Mouse (Mus musculus): ENCODE results near the gene Pafah2. TPM values are rescaled to one million over a fixed set of nuclear protein-coding genes. Genes with fewer than 3 reads are reported as not detected.

The Pafah2 gene
- polyA plus RNA-seq, 1 experiment from 2014 or later = 8.8 TPM

DNA sequence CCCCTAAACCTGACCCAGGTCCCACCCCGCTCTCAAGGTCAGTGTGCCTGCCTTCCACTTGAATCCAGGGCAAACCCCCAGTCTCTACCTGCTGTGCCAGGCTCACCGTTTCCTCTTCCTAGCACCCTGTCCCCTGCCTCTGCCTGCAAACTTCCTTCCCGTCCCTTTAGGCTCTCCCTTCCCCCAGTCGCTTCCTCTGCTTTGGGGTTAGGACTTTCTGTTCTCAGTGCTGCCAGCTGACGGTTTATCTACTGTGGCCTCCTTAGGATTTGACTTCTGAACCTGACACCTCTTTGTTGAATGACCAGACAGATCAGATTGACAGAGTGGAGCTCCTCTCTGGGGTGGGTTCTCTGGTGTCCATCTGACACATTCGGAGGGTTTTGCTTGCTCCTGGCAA lies 59.2 kb downstream of the Pafah2 start:
- no peak for ATAC-seq
- Histone ChIP-seq H3K4me1 (ENCODE audit: control insufficient read depth, insufficient read depth, low read length) (peaks cover 26% of the 10 kb centered on the region), H3K9me3 (replicated peaks; ENCODE audit: control insufficient read depth, low read length, poor library complexity, severe bottlenecking) (no peaks in the 10 kb centered on the region), H3K4me3 (ENCODE audit: low read depth, low read length) (no peak overlapping the region), H3K27ac (ENCODE audit: low read length) (no peak overlapping the region), H3K9ac (ENCODE audit: low read depth, low read length) (no peak overlapping the region), H3K27me3 (ENCODE audit: control insufficient read depth, insufficient read depth, low read depth, low read length) (no peaks in the 10 kb centered on the region), H3K4me2 (ENCODE audit: low read length) (no peak overlapping the region), H3K36me3 (ENCODE audit: control insufficient read depth, insufficient read depth, low read length) (no peaks in the 10 kb centered on the region)
- WGBS = 52% methylated on average over 6 of the region's 6 CpGs

DNA sequence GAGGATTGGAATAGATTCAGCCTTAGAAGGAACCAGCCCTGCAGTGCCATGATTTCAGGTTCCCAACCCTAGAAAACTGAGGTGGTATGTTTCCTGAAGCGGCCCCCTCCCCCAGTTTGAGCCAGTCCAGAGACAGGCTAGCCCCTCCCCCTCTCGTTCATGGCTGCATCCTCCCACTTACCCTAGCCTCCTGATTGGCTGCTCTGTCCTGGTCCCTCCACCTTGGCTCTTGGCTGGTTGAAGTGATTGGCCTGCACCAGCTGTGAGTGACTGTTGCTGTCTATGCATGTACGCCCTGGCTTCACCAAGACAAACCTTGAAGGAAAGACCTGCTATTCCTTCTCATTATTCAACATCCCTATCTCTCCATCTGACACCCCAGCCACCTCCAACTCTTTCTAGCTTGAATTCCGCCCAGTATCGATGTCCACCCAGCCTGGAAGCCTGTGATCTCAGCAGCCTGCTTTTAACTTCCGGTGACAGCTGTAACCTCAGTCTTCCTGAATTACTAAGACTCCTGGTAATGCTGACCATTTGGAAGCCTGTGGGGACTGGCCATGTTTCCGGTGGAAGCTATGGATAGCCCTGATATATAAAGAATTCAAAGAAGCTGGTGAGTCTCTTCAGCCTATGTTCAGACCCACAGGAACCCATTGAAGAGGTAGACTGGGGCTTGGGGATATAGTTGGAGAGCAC lies 61.2 kb downstream of the Pafah2 start:
- Histone ChIP-seq H3K36me3 (ENCODE audit: control insufficient read depth, insufficient read depth, low read length) (no peaks in the 10 kb centered on the region), H3K4me3 (ENCODE audit: low read depth, low read length) (no peak overlapping the region), H3K27ac (ENCODE audit: low read length) (no peak overlapping the region), H3K4me1 (ENCODE audit: control insufficient read depth, insufficient read depth, low read length) (peaks cover 9% of the 10 kb centered on the region; the same call in 1 of the 2 replicates), H3K4me2 (ENCODE audit: low read length) (no peak overlapping the region), H3K9me3 (replicated peaks; ENCODE audit: control insufficient read depth, low read length, poor library complexity, severe bottlenecking) (no peaks in the 10 kb centered on the region), H3K27me3 (ENCODE audit: control insufficient read depth, insufficient read depth, low read depth, low read length) (no peaks in the 10 kb centered on the region), H3K9ac (ENCODE audit: low read depth, low read length) (no peak overlapping the region)
- no peak for ATAC-seq
- 67% methylated on average over 7 of the region's 7 CpGs for WGBS

GRCm38 (mm10) chr4:134458856-134459255 lies 62.7 kb downstream of the Pafah2 start:
- ATAC-seq = no peak
- no peak overlapping the region for H3K4me3 ChIP-seq (ENCODE audit: low read depth, low read length)
- H3K4me2 ChIP-seq (ENCODE audit: low read length) = no peak overlapping the region
- H3K27ac ChIP-seq (ENCODE audit: low read length) = no peak overlapping the region
- no peaks in the 10 kb centered on the region for H3K36me3 ChIP-seq (ENCODE audit: control insufficient read depth, insufficient read depth, low read length)
- 78% methylated on average over 5 of the region's 5 CpGs for WGBS
- no peak overlapping the region for H3K9ac ChIP-seq (ENCODE audit: low read depth, low read length)
- H3K27me3 ChIP-seq (ENCODE audit: control insufficient read depth, insufficient read depth, low read depth, low read length) = no peaks in the 10 kb centered on the region
- H3K9me3 ChIP-seq (replicated peaks; ENCODE audit: control insufficient read depth, low read length, poor library complexity, severe bottlenecking) = no peaks in the 10 kb centered on the region
- H3K4me1 ChIP-seq (ENCODE audit: control insufficient read depth, insufficient read depth, low read length) = peaks cover 2% of the 10 kb centered on the region; the same call in 1 of the 2 replicates

DNA sequence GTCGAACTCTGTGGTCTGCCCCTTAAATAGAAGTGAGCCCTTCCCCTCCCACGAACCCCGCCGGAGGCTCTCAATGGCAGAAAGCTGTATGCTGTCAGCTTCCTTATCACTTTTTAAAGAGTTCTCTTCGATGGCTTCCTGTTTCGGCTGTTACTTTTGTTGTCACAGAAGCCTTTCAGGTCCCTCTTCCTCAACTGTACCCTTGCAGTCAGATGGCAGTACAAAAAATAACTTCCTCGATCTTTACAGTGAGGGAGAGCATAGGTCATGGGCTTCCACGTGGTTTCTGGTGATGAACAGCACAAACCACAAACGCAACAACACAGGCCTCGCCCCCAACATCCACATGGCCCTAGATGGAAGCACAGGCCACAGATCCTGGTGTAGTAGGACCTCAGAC lies 64.2 kb downstream of the Pafah2 start:
- no peaks in the 10 kb centered on the region for H3K27me3 ChIP-seq (ENCODE audit: control insufficient read depth, insufficient read depth, low read depth, low read length)
- no peak overlapping the region for H3K27ac ChIP-seq (ENCODE audit: low read length)
- peaks cover 6% of the 10 kb centered on the region; the same call in 1 of the 2 replicates for H3K4me1 ChIP-seq (ENCODE audit: control insufficient read depth, insufficient read depth, low read length)
- H3K9ac ChIP-seq (ENCODE audit: low read depth, low read length) = no peak overlapping the region
- no peaks in the 10 kb centered on the region for H3K36me3 ChIP-seq (ENCODE audit: control insufficient read depth, insufficient read depth, low read length)
- WGBS = 91% methylated on average over 10 of the region's 10 CpGs
- no peaks in the 10 kb centered on the region for H3K9me3 ChIP-seq (replicated peaks; ENCODE audit: control insufficient read depth, low read length, poor library complexity, severe bottlenecking)
- ATAC-seq = no peak
- no peak overlapping the region for H3K4me3 ChIP-seq (ENCODE audit: low read depth, low read length)
- H3K4me2 ChIP-seq (ENCODE audit: low read length) = no peak overlapping the region

GRCm38 (mm10) chr4:134461252-134461651 lies 65.1 kb downstream of the Pafah2 start:
- Histone ChIP-seq H3K9ac (ENCODE audit: low read depth, low read length) (no peak overlapping the region), H3K27me3 (ENCODE audit: control insufficient read depth, insufficient read depth, low read depth, low read length) (no peaks in the 10 kb centered on the region), H3K27ac (ENCODE audit: low read length) (no peak overlapping the region), H3K4me2 (ENCODE audit: low read length) (no peak overlapping the region), H3K9me3 (replicated peaks; ENCODE audit: control insufficient read depth, low read length, poor library complexity, severe bottlenecking) (no peaks in the 10 kb centered on the region), H3K4me3 (ENCODE audit: low read depth, low read length) (no peak overlapping the region), H3K36me3 (ENCODE audit: control insufficient read depth, insufficient read depth, low read length) (no peaks in the 10 kb centered on the region), H3K4me1 (ENCODE audit: control insufficient read depth, insufficient read depth, low read length) (peaks cover 16% of the 10 kb centered on the region)
- WGBS = 90% methylated on average over 5 of the region's 5 CpGs
- no peak for ATAC-seq

- Histone ChIP-seq H3K4me2 (ENCODE audit: low read length) (peak overlapping the region; percentile 84), H3K27me3 (ENCODE audit: control insufficient read depth, insufficient read depth, low read depth, low read length) (no peaks in the 10 kb centered on the region), H3K4me3 (ENCODE audit: low read depth, low read length) (peak overlapping the region; percentile 1; the same call in 1 of the 2 replicates), H3K4me1 (ENCODE audit: control insufficient read depth, insufficient read depth, low read length) (peaks cover 24% of the 10 kb centered on the region), H3K27ac (ENCODE audit: low read length) (peak overlapping the region; percentile 99), H3K9me3 (replicated peaks; ENCODE audit: control insufficient read depth, low read length, poor library complexity, severe bottlenecking) (no peaks in the 10 kb centered on the region), H3K36me3 (ENCODE audit: control insufficient read depth, insufficient read depth, low read length) (0 out of 2 replicates have a peak, but pooled peaks cover under 1% of the 10 kb centered on the region), H3K9ac (ENCODE audit: low read depth, low read length) (peak overlapping the region; percentile 52)
- 12% methylated on average over 12 of the region's 12 CpGs for WGBS
- ATAC-seq = no peak
These were observed 69.7 kb downstream of the Pafah2 start for GRCm38 (mm10) chr4:134465789-134466188.

GRCm38 (mm10) chr4:134466381-134467262 lies 70.5 kb downstream of the Pafah2 start:
- 33% methylated on average over 11 of the region's 11 CpGs for WGBS
- Histone ChIP-seq H3K4me3 (ENCODE audit: low read depth, low read length) (peak overlapping the region; percentile 90), H3K4me2 (ENCODE audit: low read length) (peak overlapping the region; percentile 84), H3K27ac (ENCODE audit: low read length) (peak overlapping the region; percentile 99), H3K36me3 (ENCODE audit: control insufficient read depth, insufficient read depth, low read length) (peaks cover 7% of the 10 kb centered on the region; the same call in 1 of the 2 replicates), H3K9me3 (replicated peaks; ENCODE audit: control insufficient read depth, low read length, poor library complexity, severe bottlenecking) (no peaks in the 10 kb centered on the region), H3K4me1 (ENCODE audit: control insufficient read depth, insufficient read depth, low read length) (peaks cover 31% of the 10 kb centered on the region), H3K27me3 (ENCODE audit: control insufficient read depth, insufficient read depth, low read depth, low read length) (no peaks in the 10 kb centered on the region), H3K9ac (ENCODE audit: low read depth, low read length) (peak overlapping the region; percentile 67)
- ATAC-seq = no peak

DNA sequence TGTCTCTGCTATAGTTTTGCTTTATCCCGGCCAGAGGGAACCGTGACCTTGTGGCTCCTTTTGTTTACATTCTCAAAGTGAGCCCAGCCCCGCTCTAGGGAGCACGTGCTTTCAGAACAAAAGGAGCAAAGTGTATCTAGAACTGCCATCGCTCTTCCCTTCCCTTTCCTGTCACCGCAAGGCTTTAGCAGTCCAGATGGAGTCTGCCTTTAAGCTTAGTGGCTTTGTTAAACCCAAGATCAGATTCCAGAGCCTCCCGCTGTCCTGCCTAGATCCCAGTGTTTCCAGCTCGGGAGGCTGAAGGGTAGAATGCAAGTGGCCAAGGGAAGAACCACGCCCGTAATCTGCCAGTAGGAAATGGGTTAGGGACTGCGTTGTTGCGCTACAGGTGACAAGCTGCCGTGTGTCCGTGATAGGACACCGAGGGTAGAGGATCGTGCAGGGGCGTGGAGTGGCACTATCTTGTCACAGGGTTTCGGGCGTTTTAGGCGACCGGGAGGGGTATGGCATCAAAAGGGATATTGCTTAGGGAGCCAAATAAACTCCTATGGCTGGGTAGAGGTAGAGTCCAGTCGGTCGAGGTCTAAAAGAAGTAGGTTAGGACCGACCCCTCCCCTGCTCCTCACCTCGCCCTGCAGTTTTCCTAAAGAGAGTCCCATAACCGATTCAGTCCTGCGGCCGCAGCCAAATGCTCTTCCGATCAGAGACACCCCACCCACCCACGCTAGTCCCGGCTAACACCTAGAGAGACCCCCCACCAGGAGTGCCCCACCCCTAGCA lies 71.5 kb downstream of the Pafah2 start:
- H3K9ac ChIP-seq (ENCODE audit: low read depth, low read length) = peak overlapping the region; percentile 67
- H3K36me3 ChIP-seq (ENCODE audit: control insufficient read depth, insufficient read depth, low read length) = peaks cover 10% of the 10 kb centered on the region
- peak overlapping the region; percentile 90 for H3K4me3 ChIP-seq (ENCODE audit: low read depth, low read length)
- under 1% methylated on average over 31 of the region's 31 CpGs for WGBS
- H3K4me2 ChIP-seq (ENCODE audit: low read length) = peak overlapping the region; percentile 84
- ATAC-seq = peak; percentile 57
- H3K27ac ChIP-seq (ENCODE audit: low read length) = peak overlapping the region; percentile 99
- H3K4me1 ChIP-seq (ENCODE audit: control insufficient read depth, insufficient read depth, low read length) = peaks cover 41% of the 10 kb centered on the region
- no peaks in the 10 kb centered on the region for H3K27me3 ChIP-seq (ENCODE audit: control insufficient read depth, insufficient read depth, low read depth, low read length)
- no peaks in the 10 kb centered on the region for H3K9me3 ChIP-seq (replicated peaks; ENCODE audit: control insufficient read depth, low read length, poor library complexity, severe bottlenecking)
